ENCODE assay signal across 20 mouse cellular contexts in the genomic region with DNA sequence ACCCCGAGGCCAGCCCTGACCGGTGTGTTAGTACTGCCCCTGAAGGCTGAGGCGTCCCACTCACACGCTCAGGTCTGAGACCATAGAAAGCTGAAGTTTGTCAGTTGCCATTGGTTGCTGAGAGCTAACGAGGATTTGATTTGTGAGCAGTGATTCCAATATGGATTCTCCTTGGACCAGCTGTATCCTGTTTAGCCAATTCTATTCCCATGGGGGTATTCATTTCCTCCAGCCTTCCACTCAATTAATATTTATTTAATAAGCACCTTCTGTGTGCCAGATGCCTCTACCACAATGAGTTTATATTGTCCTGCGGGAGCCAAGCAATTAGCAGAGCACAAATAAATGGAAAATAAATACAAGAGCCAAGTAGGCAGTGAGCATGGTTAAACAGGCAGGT. TPM values are rescaled to one million over a fixed set of nuclear protein-coding genes. Genes with fewer than 3 reads are reported as not detected.
DNase-seq lines count a peak whose midpoint lies in the region; TF ChIP-seq lines count a peak whose summit lies in the region.
"Had no signal": no experiment of that assay in that cellular context is flagged by ENCODE, and none has a peak within 500 bp of the region (broad histone marks: within the 10 kb centered on the region; RNA-seq: fewer than 3 reads in every experiment).

No protein-coding gene starts in this region.

- H3K4me1 ChIP-seq in heart, adult 2 months (ENCODE audit: control insufficient read depth, insufficient read depth, low read length) = peaks cover 11% of the 10 kb centered on the region
- peaks cover 5% of the 10 kb centered on the region for H3K4me1 ChIP-seq in testis, adult 2 months (ENCODE audit: control insufficient read depth, insufficient read depth, low read length)
- H3K4me1 ChIP-seq in limb, embryonic 10.5 days = peaks cover 57% of the 10 kb centered on the region

- no peak for TF ChIP-seq CTCF in heart, adult 2 months (IDR thresholded peaks at IDR 0.05)
- no peak for TF ChIP-seq CTCF in testis, adult 2 months (IDR thresholded peaks at IDR 0.05; ENCODE audit: control insufficient read depth, insufficient read depth, insufficient replicate concordance, low read depth, low read length)

- TF ChIP-seq EP300 in heart, adult 2 months (IDR thresholded peaks at IDR 0.05; ENCODE audit: insufficient read depth, low read depth, low read length) = no peak

- H3K79me2 ChIP-seq in heart, adult 2 months (replicated peaks; ENCODE audit: control insufficient read depth, insufficient read depth, low read length) = no peaks in the 10 kb centered on the region

- no peak for TF ChIP-seq POLR2A in heart, adult 2 months (IDR thresholded peaks at IDR 0.05; ENCODE audit: insufficient read depth, low read depth, low read length)
- TF ChIP-seq POLR2A in testis, adult 2 months (IDR thresholded peaks at IDR 0.05; ENCODE audit: control insufficient read depth, low read depth, low read length) = no peak

- H3K9ac ChIP-seq in heart, adult 2 months (ENCODE audit: low read depth, low read length) = no peak overlapping the region
- H3K9ac ChIP-seq: forebrain, postnatal 0 days; kidney, embryonic 15.5 days; liver, postnatal 0 days had no signal

- H3K27ac ChIP-seq in heart, adult 2 months = peak overlapping the region; percentile 27; the same call in 1 of the 2 replicates
- no peak overlapping the region for H3K27ac ChIP-seq in testis, adult 2 months (ENCODE audit: control insufficient read depth, insufficient read depth, low read depth, low read length)
- peak overlapping the region; percentile 56; the same call in 1 of the 2 replicates for H3K27ac ChIP-seq in limb, embryonic 10.5 days
- H3K27ac ChIP-seq: kidney, embryonic 15.5 days; macrophage had no signal

- H3K36me3 ChIP-seq in heart, adult 2 months (ENCODE audit: control insufficient read depth, insufficient read depth, low read length) = no peaks in the 10 kb centered on the region
- no peaks in the 10 kb centered on the region for H3K36me3 ChIP-seq in testis, adult 2 months (ENCODE audit: control insufficient read depth, insufficient read depth, low read length)
- peaks cover 31% of the 10 kb centered on the region for H3K36me3 ChIP-seq in limb, embryonic 10.5 days

- intact Hi-C loops in heart, adult 2 months (cut with DNase I) = no loop called here

- 47% methylated on average over 6 of the region's 6 CpGs for WGBS in heart, adult 2 months
- 61% methylated on average over 6 of the region's 6 CpGs for WGBS in limb, embryonic 10.5 days

- no peak for DNase-seq in heart, adult 2 months
- DNase-seq in heart, adult 8-10 months (ENCODE audit: low spot score) = no peak
- DNase-seq in testis, postnatal 14 days (ENCODE audit: low spot score) = no peak
- no peak for DNase-seq in limb, embryonic 10.5 days (ENCODE audit: low spot score)
- no peak for DNase-seq in kidney, adult 8-10 months
- no peak for DNase-seq in adrenal gland, postnatal 25 days
- DNase-seq: B cell, adult 2 months; cerebellum, adult 11 months; cerebellum, postnatal 14 days; forebrain, postnatal 0 days; gastrocnemius, postnatal 10 days; liver; liver, postnatal 0 days; right cerebral cortex, adult 18-20 months; thymus, adult 2 months had no signal

- H3K4me3 ChIP-seq in heart, adult 2 months = no peak overlapping the region
- H3K4me3 ChIP-seq in testis, adult 2 months (ENCODE audit: control insufficient read depth, low read depth, low read length) = peak overlapping the region; percentile 9; the same call in 1 of the 2 replicates
- no peak overlapping the region for H3K4me3 ChIP-seq in limb, embryonic 10.5 days
- H3K4me3 ChIP-seq: kidney, embryonic 15.5 days had no signal

- H3K9me3 ChIP-seq in limb, embryonic 10.5 days (replicated peaks) = no peaks in the 10 kb centered on the region
- H3K9me3 ChIP-seq: kidney, embryonic 15.5 days had no signal

- no peaks in the 10 kb centered on the region for H3K27me3 ChIP-seq in heart, adult 2 months (ENCODE audit: control insufficient read depth, insufficient read depth, low read length)
- no peaks in the 10 kb centered on the region for H3K27me3 ChIP-seq in testis, adult 2 months (ENCODE audit: control insufficient read depth, insufficient read depth, low read length)
- no peaks in the 10 kb centered on the region for H3K27me3 ChIP-seq in limb, embryonic 10.5 days (ENCODE audit: low read depth, poor library complexity, severe bottlenecking)
- H3K27me3 ChIP-seq: kidney, embryonic 15.5 days had no signal

RNA-seq across cellular contexts. Expression of gene Casp7, which starts 4.9 kb away (rescaled TPM):
- total RNA-seq in heart, adult 2 months (2021) = 10 to 100 TPM; 11.7 to 12.5 TPM
- polyA plus RNA-seq in heart, adult 2 months (2012; rRNA removed) = 9.2 and 12.6 TPM in 2 replicates
- 10 to 100 TPM; 11.0 to 13.7 (median 12.3) TPM for total RNA-seq in heart, adult 8-10 months (2022)
- 1.7 and 2.3 TPM in 2 replicates for polyA plus RNA-seq in testis, adult 2 months (2012; rRNA removed)
- polyA plus RNA-seq in limb, embryonic 10.5 days (2016; fragmentation: Nextera tagmentation; extraction: Ambion mirVana) = 19.3 and 24.5 TPM in 2 replicates
- total RNA-seq in adrenal gland, postnatal 25 days (2021) = 13.7 and 14.8 TPM in 2 replicates

RNA-seq across cellular contexts. Expression of gene Nrap, which starts 12.0 kb away (rescaled TPM):
- total RNA-seq in heart, adult 2 months (2021) = 100 to 1,000 TPM; 307 to 420 TPM
- polyA plus RNA-seq in heart, adult 2 months (2012; rRNA removed) = 135 and 161 TPM in 2 replicates
- total RNA-seq in heart, adult 8-10 months (2022) = 100 to 1,000 TPM; 392 to 561 (median 511) TPM
- polyA plus RNA-seq in testis, adult 2 months (2012; rRNA removed) = 0.07 and 0.13 TPM in 2 replicates
- polyA plus RNA-seq in limb, embryonic 10.5 days (2016; fragmentation: Nextera tagmentation; extraction: Ambion mirVana) = 0.09 TPM in 1 of 2 replicates, not detected in the other
- 0.09 TPM in 1 of 2 replicates, not detected in the other for total RNA-seq in adrenal gland, postnatal 25 days (2021)
- total RNA-seq: monocyte, adult 5-6 weeks; neutrophil, adult 5-6 weeks had no signal

RNA-seq across cellular contexts. Expression of gene Plekhs1, which starts 59.6 kb away (rescaled TPM):
- total RNA-seq in heart, adult 2 months (2021) = under 1 TPM in 1 of 2 experiments, not detected in 1; 0.18 TPM
- polyA plus RNA-seq in heart, adult 2 months (2012; rRNA removed) = 0.04 and 0.12 TPM in 2 replicates
- under 1 TPM in 3 of 4 experiments, not detected in 1; 0.14 to 0.41 (median 0.33) TPM for total RNA-seq in heart, adult 8-10 months (2022)
- polyA plus RNA-seq in testis, adult 2 months (2012; rRNA removed) = 0.17 and 0.48 TPM in 2 replicates
- 0.10 and 0.21 TPM in 2 replicates for polyA plus RNA-seq in limb, embryonic 10.5 days (2016; fragmentation: Nextera tagmentation; extraction: Ambion mirVana)
- total RNA-seq in adrenal gland, postnatal 25 days (2021) = 0.12 TPM in 1 of 2 replicates, not detected in the other
- total RNA-seq: monocyte, adult 5-6 weeks had no signal
- polyA plus RNA-seq: liver, postnatal 0 days; macrophage had no signal

Comparison
In these comparisons a context has a peak if more than half of its experiments do, and no peak if none do; other contexts are left out.
1. RNA of gene Nrap, which starts 12.0 kb away (total RNA-seq): 392 to 561 TPM in heart, adult 8-10 months and 307 to 420 TPM in heart, adult 2 months; 0.09 TPM in adrenal gland, postnatal 25 days; every median in the first group is over 100 times any median in the second.